Mouse (Mus musculus) CH12.LX (cell line): ENCODE measurements around the gene Adat3.

Experiments
- CTCF ChIP-seq, 2 experiments: IDR thresholded peaks in 1 of 2; conservative IDR thresholded peaks in 1 of 2; 2 replicates each; pipeline ENCODE4 v1.5.1; 2011 to 2012; ENCODE audit warnings: low read depth in 2 of 2, low read length in 2 of 2, improper control_type of control experiment in 1 of 2, inconsistent platforms in 1 of 2, mild to moderate bottlenecking in 1 of 2, moderate library complexity in 1 of 2
- MAX ChIP-seq: IDR thresholded peaks from 2 replicates; pipeline ENCODE4 v1.6.1; 2011; ENCODE audit warnings: low read length, improper control_type of control experiment
- MEF2A ChIP-seq: IDR thresholded peaks from 2 replicates; pipeline ENCODE4 v1.6.1; 2014; ENCODE audit warnings: low read depth, mild to moderate bottlenecking, inconsistent platforms, low read length, improper control_type of control experiment, borderline replicate concordance
- POLR2A ChIP-seq: IDR thresholded peaks from 2 replicates; pipeline ENCODE4 v1.6.1; 2011; ENCODE audit warnings: low read depth, mild to moderate bottlenecking, improper control_type of control experiment, low read length
- TCF12 ChIP-seq: IDR thresholded peaks from 2 replicates; pipeline ENCODE4 v1.6.1; 2014; ENCODE audit warnings: low read depth, mild to moderate bottlenecking, inconsistent platforms, low read length, improper control_type of control experiment
- UBTF ChIP-seq: IDR thresholded peaks from 2 replicates; pipeline ENCODE4 v1.6.1; 2012; ENCODE audit warnings: low read depth, mild to moderate bottlenecking, inconsistent platforms, low read length, improper control_type of control experiment, moderate library complexity

- TF ChIP-seq UBTF: no peak
- TF ChIP-seq POLR2A: no peak; the same call in 1 of the 2 replicates
- no peak for TF ChIP-seq MEF2A
- TF ChIP-seq CTCF (conservative IDR thresholded peaks at IDR 0.05 in 1 of 2, IDR thresholded peaks at IDR 0.05 in 1 of 2; ENCODE audit: low read depth in 2 of 2, low read length in 2 of 2): no peak
- no peak for TF ChIP-seq TCF12
- TF ChIP-seq MAX: no peak
Measured at GRCm38 (mm10) chr10:80584045-80584488, 18.6 kb upstream of the Adat3 start.
